Mouse (Mus musculus) embryonic facial prominence, embryonic 10.5 days (tissue): ENCODE measurements around the gene Cdk1. TPM values are rescaled to one million over a fixed set of nuclear protein-coding genes. Genes with fewer than 3 reads are reported as not detected.

Source experiments
- DNase-seq: peaks from one replicate; pipeline ENCODE4 v3.0.0-alpha.2; 2017; ENCODE audit warnings: low spot score
- H3K27ac ChIP-seq: fragments of 300-500 bp; sonication (generic); replicated peaks from 2 replicates; pipeline ENCODE4 v1.5.1; 2016; ENCODE audit warnings: mild to moderate bottlenecking
- H3K27me3 ChIP-seq: fragments of 300-500 bp; sonication (generic); replicated peaks from 2 replicates; pipeline ENCODE4 v1.6.1; 2016; ENCODE audit warnings: low read depth, mild to moderate bottlenecking; ENCODE audit not compliant: poor library complexity, severe bottlenecking
- H3K36me3 ChIP-seq: fragments of 300-500 bp; sonication (generic); replicated peaks from 2 replicates; pipeline ENCODE4 v1.6.1; 2016; ENCODE audit warnings: mild to moderate bottlenecking, moderate library complexity
- H3K4me1 ChIP-seq: fragments of 300-500 bp; sonication (generic); 2 replicates; pipeline ENCODE4 v1.6.1; 2016
- H3K4me3 ChIP-seq: fragments of 300-500 bp; sonication (generic); 2 replicates; pipeline ENCODE4 v1.5.1; 2016; ENCODE audit warnings: mild to moderate bottlenecking, moderate library complexity
- H3K9me3 ChIP-seq: fragments of 300-500 bp; sonication (generic); 2 replicates; pipeline ENCODE4 v1.6.1; 2016; ENCODE audit warnings: mild to moderate bottlenecking
- WGBS: fragments of 180-500 bp; shearing (Covaris S2); methylation state at CpG from one replicate; pipeline ENCODE4 v1.1.7; 2016; 5-methylcytosine and 5-hydroxymethylcytosine counted together
- polyA plus RNA-seq: library from polyadenylated mRNA; unstranded; fragments of >200 nt; fragmentation: Nextera tagmentation; extraction: Ambion mirVana; gene quantifications from 2 replicates; pipeline ENCODE4 v1.2.1, GENCODE M21; 2016

Gene Cdk1
- 534 and 541 TPM in 2 replicates for polyA plus RNA-seq

DNA sequence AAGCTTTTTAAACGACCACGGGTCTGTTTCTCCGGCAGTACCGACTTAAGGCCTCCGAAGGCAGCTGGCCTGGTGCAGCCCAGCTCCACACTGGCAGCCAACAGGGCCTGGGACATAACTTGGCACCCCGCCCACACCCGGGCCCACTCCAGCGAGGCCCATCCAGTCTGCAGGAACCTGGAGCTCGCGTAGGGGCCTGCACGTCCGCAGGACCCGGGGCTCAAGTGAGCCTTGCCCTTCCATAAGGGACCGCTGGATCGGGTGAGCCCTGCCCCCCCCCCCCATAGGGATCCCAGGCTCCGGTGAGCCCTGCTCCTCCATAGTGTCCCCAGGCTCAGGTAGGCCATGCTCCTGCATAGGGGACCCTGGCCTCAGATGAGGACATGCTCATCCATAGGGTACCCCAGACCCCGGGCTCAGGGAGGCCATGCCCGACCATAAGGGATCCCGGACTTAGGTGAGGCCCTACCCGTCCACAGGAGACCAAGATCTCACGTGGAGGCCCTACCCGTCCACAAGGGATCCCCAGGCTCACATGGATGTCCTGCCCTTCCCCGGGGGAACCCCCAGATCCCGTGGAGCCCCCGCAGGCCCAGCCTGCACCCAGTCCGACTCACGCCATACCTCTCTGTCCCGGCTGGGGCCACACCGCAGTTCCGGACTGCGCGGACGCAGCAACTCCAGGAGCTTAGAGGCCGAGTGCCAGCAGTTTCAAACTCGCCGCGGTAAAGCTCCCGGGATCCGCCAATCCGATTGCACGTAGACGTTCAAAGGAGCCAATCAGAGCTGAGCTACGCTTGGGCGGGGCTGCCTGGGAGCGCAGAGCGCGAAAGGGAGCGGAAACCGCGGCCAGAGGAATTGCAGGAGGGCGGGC lies at the start of gene Cdk1:
TSS of gene Cdk1 (minus strand) at position 727 of the 874 bp plus-strand sequence.
- peak within 1 kb of the TSS; percentile 99 for H3K27ac ChIP-seq
- under 1% methylated on average over 51 of the region's 51 CpGs for WGBS
- peak within 1 kb of the TSS; percentile 92 for H3K4me3 ChIP-seq
- no peaks in the 10 kb centered on the region for H3K27me3 ChIP-seq
- H3K4me1 ChIP-seq = peaks cover 42% of the 10 kb centered on the region
- peaks cover 4% of the 10 kb centered on the region; the same call in 1 of the 2 replicates for H3K9me3 ChIP-seq
- peak; percentile 97 for DNase-seq
- peaks cover 39% of the 10 kb centered on the region for H3K36me3 ChIP-seq

DNA sequence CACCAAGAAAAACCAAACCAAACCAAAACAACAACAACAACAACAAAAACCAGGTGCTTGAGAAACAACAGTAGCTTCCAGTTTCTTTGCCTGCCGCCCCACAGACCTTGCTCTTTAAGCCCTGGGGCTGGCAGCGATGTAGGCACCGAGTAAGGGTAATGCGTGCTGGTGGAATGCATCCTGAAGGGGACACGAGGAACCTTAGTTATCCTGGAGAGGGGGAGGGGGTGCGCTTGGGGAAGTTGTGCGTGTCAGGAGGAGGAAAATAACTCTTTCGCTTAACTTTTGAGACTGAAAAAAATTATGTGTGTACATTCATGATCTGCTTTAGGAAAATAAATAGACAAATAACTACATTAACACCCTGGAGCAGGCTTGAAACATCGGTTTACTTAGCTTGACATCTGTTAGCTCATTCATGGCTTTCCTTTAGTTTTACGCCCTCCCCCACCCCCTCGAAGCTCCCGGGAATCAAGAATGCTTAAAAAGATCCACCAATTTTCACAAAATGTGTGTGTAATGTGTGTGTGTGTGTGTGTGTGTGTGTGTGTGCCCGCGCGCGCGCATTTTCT lies 47.2 kb upstream of the Cdk1 start:
- H3K4me1 ChIP-seq = peaks cover 26% of the 10 kb centered on the region
- 3% methylated on average over 17 of the region's 17 CpGs for WGBS
- H3K27me3 ChIP-seq = peaks cover 72% of the 10 kb centered on the region
- H3K27ac ChIP-seq = no peak overlapping the region
- H3K36me3 ChIP-seq = no peaks in the 10 kb centered on the region
- no peaks in the 10 kb centered on the region for H3K9me3 ChIP-seq
- peak; percentile 50 for DNase-seq
- peak overlapping the region; percentile 76 for H3K4me3 ChIP-seq

DNA sequence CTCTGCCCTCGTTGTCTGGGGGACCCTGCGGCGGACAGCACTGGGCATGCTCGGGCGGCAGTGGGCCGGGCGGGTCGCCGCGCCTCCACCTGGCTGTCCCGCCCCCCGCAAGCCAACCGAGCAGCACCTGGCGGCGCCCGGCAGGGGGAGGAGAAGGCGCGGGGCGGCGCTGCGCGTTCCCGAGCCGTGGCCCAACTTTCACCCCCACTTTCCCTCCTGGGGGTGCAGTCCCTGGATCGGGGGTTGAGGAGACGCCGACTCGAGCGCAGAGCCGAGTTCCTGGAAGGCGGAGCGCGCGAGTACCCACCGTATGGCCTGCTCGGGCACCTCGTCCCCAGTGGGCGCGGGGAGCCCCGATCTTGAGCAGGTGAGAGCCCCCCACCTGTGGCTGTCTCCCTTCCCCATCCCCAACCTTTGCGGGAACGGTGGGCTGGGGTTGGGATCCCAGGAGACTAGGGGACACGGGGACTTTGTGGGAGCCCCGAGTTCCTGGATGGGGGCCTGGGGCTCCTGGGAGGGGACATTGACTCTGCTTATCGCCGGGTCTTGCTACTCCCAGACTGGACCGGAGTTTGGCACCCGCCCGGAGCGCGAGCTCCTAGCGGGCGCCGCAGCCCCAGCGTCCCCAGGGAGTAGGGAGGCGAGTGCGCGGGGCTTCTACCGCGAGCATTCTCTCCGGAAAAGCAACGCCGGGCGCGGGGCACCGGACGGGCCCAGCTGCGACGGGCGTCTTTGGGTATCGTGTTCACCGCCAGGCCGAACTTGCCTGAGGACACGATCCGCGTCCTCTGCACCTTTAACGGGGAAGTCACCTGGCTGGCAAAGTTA lies 46.2 kb upstream of the Cdk1 start, which contains the start of gene Ank3:
TSS of gene Ank3 (plus strand) at position 11 of the 828 bp plus-strand sequence.
- Histone ChIP-seq H3K9me3 (no peaks in the 10 kb centered on the region), H3K27ac (peak within 1 kb of the TSS; percentile 67), H3K4me1 (peaks cover 26% of the 10 kb centered on the region), H3K4me3 (peak within 1 kb of the TSS; percentile 76), H3K36me3 (no peaks in the 10 kb centered on the region), H3K27me3 (peaks cover 78% of the 10 kb centered on the region)
- peak; percentile 72 for DNase-seq
- under 1% methylated on average over 76 of the region's 77 CpGs for WGBS

DNA sequence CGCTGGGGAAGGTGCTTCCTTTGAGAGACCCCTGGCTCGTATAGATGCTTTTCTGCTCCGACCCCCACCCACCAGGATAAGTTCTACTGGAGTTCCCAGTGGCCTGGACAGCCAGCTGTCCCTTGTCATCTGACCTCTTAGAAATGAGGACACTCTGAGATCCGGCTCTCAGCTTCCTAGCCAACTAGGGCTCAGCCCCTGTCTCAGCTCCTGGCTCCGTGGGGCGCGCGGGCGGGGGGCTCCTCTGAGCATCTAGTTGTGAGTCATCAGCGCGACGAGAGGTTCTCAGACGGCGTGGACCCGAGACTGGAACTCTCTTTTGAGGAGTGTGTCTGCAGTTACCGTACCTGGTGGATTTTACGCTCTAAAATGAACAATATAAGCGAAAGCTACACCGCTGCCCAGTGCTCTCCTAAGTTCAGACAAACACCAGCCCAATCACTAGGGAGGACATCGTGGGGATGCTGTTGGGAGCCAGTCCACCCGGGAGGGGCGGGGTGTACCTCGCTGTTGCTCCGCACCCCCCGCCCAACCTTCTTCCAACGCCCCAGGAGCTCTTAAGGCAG lies 45.5 kb upstream of the Cdk1 start:
- H3K27me3 ChIP-seq = peaks cover 78% of the 10 kb centered on the region
- no peaks in the 10 kb centered on the region for H3K9me3 ChIP-seq
- no peaks in the 10 kb centered on the region for H3K36me3 ChIP-seq
- WGBS = 1% methylated on average over 26 of the region's 26 CpGs
- DNase-seq = peak; percentile 48
- H3K4me1 ChIP-seq = peaks cover 26% of the 10 kb centered on the region
- H3K4me3 ChIP-seq = peak overlapping the region; percentile 76
- peak overlapping the region; percentile 67; the same call in 1 of the 2 replicates for H3K27ac ChIP-seq

DNA sequence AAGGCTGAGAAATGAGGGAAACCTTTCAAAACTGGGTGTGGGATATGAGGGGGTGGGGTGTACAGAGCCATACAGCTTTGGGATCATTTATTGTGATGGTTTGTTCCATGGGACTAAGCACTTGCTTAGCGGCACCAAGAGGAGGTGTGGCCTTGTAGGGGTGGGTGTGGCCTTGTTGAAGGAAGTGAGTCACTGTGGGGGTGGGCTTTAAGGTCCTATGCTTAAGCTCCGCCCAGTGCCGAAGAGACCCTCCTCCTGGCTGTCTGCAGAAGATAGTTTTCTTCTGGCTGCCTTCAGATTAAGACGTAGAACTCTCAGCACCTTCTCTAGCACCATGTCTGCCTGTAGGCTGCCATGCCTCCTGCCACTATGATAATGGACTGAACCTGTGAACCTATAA lies 36.8 kb upstream of the Cdk1 start:
- DNase-seq = no peak
- peaks cover 2% of the 10 kb centered on the region for H3K27me3 ChIP-seq
- no peaks in the 10 kb centered on the region for H3K9me3 ChIP-seq
- H3K4me1 ChIP-seq = peaks cover 11% of the 10 kb centered on the region
- 88% methylated on average over 4 of the region's 4 CpGs for WGBS
- H3K4me3 ChIP-seq = no peak overlapping the region
- no peak overlapping the region for H3K27ac ChIP-seq
- no peaks in the 10 kb centered on the region for H3K36me3 ChIP-seq

DNA sequence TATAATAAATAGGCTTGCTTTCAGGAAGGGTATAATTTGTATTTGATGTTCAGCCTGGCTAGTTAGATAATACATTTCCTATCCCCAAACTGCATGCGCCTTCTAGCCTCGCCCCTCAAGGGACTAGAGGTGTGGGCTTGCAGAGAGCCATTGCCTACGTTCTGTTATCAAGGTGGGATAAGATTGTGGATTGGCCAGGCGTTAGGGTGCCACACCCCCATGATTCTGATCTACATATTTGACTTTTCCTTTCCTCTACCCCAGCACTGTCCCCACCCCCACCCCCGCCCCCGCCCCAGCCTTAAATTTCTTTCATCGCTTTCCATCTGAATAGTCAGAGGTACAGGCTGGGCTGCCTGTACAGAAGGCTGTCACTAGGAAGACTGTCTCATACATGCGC lies 34.0 kb upstream of the Cdk1 start:
- Histone ChIP-seq H3K27ac (no peak overlapping the region), H3K36me3 (no peaks in the 10 kb centered on the region), H3K27me3 (no peaks in the 10 kb centered on the region), H3K9me3 (no peaks in the 10 kb centered on the region), H3K4me3 (no peak overlapping the region), H3K4me1 (peaks cover 19% of the 10 kb centered on the region)
- DNase-seq = no peak
- 80% methylated on average over 8 of the region's 8 CpGs for WGBS

DNA sequence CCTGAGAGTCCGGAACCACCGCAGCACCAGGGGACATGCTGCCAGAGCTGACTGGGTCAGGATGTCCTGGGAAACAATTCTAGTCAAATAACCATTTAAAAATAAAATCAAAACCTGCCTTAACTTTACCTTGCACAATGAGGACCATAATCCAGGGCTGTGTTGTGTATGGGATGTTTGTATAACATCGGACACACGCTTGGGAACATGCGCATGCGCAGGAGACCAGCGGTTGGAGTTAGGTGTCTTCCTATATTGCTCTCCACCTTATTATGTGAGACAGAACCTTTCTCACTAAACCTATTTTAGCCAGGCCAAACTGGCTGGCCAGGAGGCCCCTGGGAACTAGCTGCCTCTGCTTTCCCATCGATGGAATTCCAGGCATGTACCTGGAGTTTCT lies 32.4 kb upstream of the Cdk1 start:
- no peaks in the 10 kb centered on the region for H3K36me3 ChIP-seq
- H3K4me1 ChIP-seq = peaks cover 19% of the 10 kb centered on the region
- H3K27me3 ChIP-seq = no peaks in the 10 kb centered on the region
- H3K4me3 ChIP-seq = no peak overlapping the region
- no peak overlapping the region for H3K27ac ChIP-seq
- WGBS = 86% methylated on average over 8 of the region's 8 CpGs
- DNase-seq = no peak
- H3K9me3 ChIP-seq = no peaks in the 10 kb centered on the region

DNA sequence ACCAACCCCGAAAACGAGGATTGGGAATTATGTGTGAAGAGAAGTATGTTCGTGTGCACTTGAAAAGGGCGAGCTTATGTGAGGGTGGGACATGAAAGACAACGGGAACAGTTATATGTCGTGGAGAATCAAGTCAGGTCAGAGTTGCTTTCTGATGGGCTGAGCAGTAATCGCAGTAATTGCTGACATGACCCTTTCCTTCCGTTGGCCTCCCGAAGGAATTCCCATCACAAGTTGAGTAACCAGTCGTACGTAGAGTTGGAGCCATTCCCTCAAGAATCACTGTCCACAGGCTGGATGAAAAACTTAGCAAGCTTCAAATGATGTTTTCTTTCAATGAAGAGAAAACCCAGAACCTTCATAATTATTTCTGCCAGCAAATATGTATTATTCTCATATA lies 31.9 kb upstream of the Cdk1 start:
- Histone ChIP-seq H3K9me3 (no peaks in the 10 kb centered on the region), H3K27me3 (no peaks in the 10 kb centered on the region), H3K36me3 (no peaks in the 10 kb centered on the region), H3K4me1 (peaks cover 19% of the 10 kb centered on the region), H3K27ac (no peak overlapping the region), H3K4me3 (no peak overlapping the region)
- 63% methylated on average over 11 of the region's 11 CpGs for WGBS
- no peak for DNase-seq

DNA sequence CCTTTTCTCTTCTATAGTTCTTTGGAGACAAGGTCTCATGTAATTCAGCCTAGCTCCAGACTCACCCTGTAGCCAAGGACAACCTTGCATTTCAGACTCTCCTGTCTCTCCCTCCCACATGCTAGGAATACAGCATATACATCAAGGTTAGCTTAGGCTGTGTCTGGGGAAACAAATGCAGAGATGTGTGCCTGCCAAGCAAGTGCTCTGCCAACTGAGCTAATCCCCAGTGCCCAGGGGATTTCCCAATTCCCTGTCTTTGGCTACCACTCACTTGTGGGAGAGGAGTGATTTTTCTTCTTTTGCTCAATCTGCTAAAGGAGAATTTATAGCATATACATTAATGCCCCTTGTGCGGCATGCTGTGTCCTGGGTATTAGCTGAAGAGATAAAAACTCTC lies 30.4 kb upstream of the Cdk1 start:
- H3K27me3 ChIP-seq = no peaks in the 10 kb centered on the region
- no peaks in the 10 kb centered on the region for H3K36me3 ChIP-seq
- no peak overlapping the region for H3K4me3 ChIP-seq
- 98% methylated on average over 1 of the region's 1 CpGs for WGBS
- H3K9me3 ChIP-seq = no peaks in the 10 kb centered on the region
- H3K4me1 ChIP-seq = peaks cover 19% of the 10 kb centered on the region
- no peak overlapping the region for H3K27ac ChIP-seq
- no peak for DNase-seq

DNA sequence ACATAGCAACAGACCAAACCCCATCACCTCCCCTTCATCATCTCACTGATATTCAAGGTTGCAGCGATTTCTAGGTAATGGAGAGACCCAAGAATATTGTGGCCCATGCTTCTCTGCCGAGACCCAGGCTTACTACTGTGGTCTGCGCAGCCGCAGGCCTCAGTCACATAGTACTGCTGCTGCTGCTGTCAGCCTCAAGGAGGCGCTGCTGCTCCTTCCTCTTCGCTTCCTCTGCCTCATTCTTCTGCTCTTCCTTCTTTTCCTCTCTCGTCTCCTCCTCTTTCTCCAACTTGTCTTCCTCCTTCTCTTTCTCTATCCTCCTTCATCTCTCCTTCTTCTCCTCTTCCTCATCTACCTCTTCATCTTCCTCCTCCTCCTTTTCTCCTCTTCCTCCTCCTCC lies 22.4 kb upstream of the Cdk1 start:
- Histone ChIP-seq H3K9me3 (peaks cover 2% of the 10 kb centered on the region; the same call in 1 of the 2 replicates), H3K4me1 (no peaks in the 10 kb centered on the region), H3K36me3 (no peaks in the 10 kb centered on the region), H3K4me3 (no peak overlapping the region), H3K27me3 (no peaks in the 10 kb centered on the region), H3K27ac (no peak overlapping the region)
- WGBS = 54% methylated on average over 7 of the region's 7 CpGs
- DNase-seq = no peak

DNA sequence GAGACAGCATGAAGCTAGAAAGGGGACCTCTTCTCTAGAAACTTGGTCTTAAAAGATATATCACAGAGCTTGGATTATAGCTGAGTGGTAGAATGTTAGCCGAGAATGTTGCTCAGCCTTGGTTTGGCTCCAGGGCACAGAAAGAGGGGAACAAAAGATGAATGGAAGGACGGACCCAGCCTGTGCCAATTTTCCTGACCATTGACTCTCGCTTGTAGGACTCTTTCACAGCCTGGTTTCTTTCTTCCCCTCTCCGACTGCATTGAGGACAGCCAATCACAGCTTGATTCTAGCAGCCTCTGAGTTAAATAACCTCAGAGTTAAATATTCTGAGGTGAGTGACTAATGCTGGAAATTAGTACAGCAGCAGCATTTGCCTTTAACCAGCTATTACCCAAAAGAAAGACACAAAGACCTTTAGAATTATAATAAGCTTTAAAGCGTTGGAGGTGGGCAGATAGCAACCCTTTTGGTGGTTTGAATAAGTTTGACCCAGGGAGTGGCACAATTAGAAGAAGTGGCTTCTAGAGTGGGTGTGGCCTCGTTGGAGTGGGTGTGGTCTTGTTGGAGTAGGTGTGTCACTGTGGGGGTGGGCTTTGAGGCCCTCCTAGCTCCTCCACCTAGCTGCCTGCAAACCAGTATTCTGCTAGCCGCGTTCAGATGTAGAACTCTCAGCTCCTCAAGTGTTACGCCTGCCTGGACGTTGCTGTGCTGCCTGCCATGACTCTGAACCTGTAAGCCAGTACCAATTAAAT lies 21.2 kb upstream of the Cdk1 start:
- WGBS = 65% methylated on average over 10 of the region's 10 CpGs
- DNase-seq = no peak
- H3K4me1 ChIP-seq = no peaks in the 10 kb centered on the region
- H3K4me3 ChIP-seq = no peak overlapping the region
- H3K27me3 ChIP-seq = no peaks in the 10 kb centered on the region
- peaks cover 2% of the 10 kb centered on the region; the same call in 1 of the 2 replicates for H3K9me3 ChIP-seq
- H3K36me3 ChIP-seq = no peaks in the 10 kb centered on the region
- no peak overlapping the region for H3K27ac ChIP-seq
